Mouse (Mus musculus): ENCODE data around the gene Tnni2. TPM values are rescaled to one million over a fixed set of nuclear protein-coding genes. Genes with fewer than 3 reads are reported as not detected.
"Not testable (repeated sequence)": the region's sequence is repeated elsewhere in the genome, so short reads cannot be mapped to it uniquely, and the experiment has no call there.

Tnni2 gene
- polyA plus RNA-seq, 1 experiment: 1.1 TPM

- Histone ChIP-seq H3K4me3 (ENCODE audit: insufficient read depth, low read length) (no peak overlapping the region), H3K27ac (ENCODE audit: insufficient read depth, low read length) (no peak overlapping the region), H3K4me1 (ENCODE audit: control insufficient read depth, insufficient read depth, low read length) (no peaks in the 10 kb centered on the region)
- no peak for TF ChIP-seq CTCF (IDR thresholded peaks at IDR 0.05; ENCODE audit: borderline replicate concordance, insufficient read depth, low read length)
- no peak for TF ChIP-seq POLR2A (IDR thresholded peaks at IDR 0.05; ENCODE audit: low read depth, low read length)
Observed at GRCm38 (mm10) chr7:142403591-142403990, 38.0 kb upstream of the Tnni2 start.

DNA sequence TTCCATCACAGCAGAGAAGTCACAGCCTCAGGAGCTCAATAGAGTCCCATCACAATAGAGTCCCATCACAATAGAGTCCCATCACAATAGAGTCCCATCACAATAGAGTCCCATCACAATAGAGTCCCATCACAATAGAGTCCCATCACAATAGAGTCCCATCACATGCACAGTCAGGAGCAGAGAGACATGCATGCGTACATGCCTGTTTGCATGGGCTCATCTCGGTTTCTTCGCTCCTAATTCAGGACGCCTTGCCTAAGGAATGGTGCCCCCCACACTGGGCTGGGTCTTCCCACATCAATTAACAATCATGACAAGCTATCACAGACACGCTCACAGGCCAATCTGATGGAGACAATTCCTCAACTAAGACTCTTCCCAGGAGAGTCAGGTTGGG, 36.5 kb upstream of the Tnni2 start:
- not testable (repeated sequence) for H3K4me3 ChIP-seq (ENCODE audit: insufficient read depth, low read length); H3K27ac ChIP-seq (ENCODE audit: insufficient read depth, low read length); H3K4me1 ChIP-seq (ENCODE audit: control insufficient read depth, insufficient read depth, low read length)

- no peaks in the 10 kb centered on the region for H3K4me1 ChIP-seq (ENCODE audit: control insufficient read depth, insufficient read depth, low read length)
- TF ChIP-seq POLR2A (IDR thresholded peaks at IDR 0.05; ENCODE audit: low read depth, low read length): no peak
- TF ChIP-seq CTCF (IDR thresholded peaks at IDR 0.05; ENCODE audit: borderline replicate concordance, insufficient read depth, low read length): no peak
- no peak overlapping the region for H3K4me3 ChIP-seq (ENCODE audit: insufficient read depth, low read length)
- H3K27ac ChIP-seq (ENCODE audit: insufficient read depth, low read length): no peak overlapping the region
Observed at GRCm38 (mm10) chr7:142407935-142408334, 33.7 kb upstream of the Tnni2 start.

- Histone ChIP-seq H3K4me3 (ENCODE audit: insufficient read depth, low read length) (no peak overlapping the region), H3K27ac (ENCODE audit: insufficient read depth, low read length) (no peak overlapping the region), H3K4me1 (ENCODE audit: control insufficient read depth, insufficient read depth, low read length) (no peaks in the 10 kb centered on the region)
- TF ChIP-seq POLR2A (IDR thresholded peaks at IDR 0.05; ENCODE audit: low read depth, low read length) (no peak), CTCF (IDR thresholded peaks at IDR 0.05; ENCODE audit: borderline replicate concordance, insufficient read depth, low read length) (no peak)
Observed at GRCm38 (mm10) chr7:142408686-142409085, 32.9 kb upstream of the Tnni2 start.

DNA sequence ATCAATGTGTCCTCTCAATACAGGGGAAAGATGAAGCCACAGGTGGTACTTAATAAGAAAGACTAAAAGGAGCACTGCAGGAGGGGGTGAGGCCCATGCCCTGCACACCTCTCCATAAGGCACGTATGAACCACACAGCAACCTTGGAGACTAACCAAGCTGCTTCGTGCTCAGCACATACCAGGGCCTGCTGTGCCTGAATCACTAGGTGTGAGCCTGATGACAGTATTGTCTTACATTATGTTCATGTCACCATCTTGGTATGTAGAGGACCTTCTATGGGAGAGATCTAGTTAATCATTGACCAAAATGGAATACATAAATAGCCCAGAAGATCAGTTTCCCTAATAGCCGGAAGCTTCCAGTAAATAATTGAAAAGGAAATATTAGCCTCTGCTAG, 32.0 kb upstream of the Tnni2 start:
- H3K27ac ChIP-seq (ENCODE audit: insufficient read depth, low read length): no peak overlapping the region
- H3K4me1 ChIP-seq (ENCODE audit: control insufficient read depth, insufficient read depth, low read length): no peaks in the 10 kb centered on the region
- no peak overlapping the region for H3K4me3 ChIP-seq (ENCODE audit: insufficient read depth, low read length)
- TF ChIP-seq POLR2A (IDR thresholded peaks at IDR 0.05; ENCODE audit: low read depth, low read length): no peak
- no peak for TF ChIP-seq CTCF (IDR thresholded peaks at IDR 0.05; ENCODE audit: borderline replicate concordance, insufficient read depth, low read length)

- TF ChIP-seq CTCF (IDR thresholded peaks at IDR 0.05; ENCODE audit: borderline replicate concordance, insufficient read depth, low read length): no peak
- no peak for TF ChIP-seq POLR2A (IDR thresholded peaks at IDR 0.05; ENCODE audit: low read depth, low read length)
- no peaks in the 10 kb centered on the region for H3K4me1 ChIP-seq (ENCODE audit: control insufficient read depth, insufficient read depth, low read length)
Observed at GRCm38 (mm10) chr7:142413285-142413684, 28.3 kb upstream of the Tnni2 start.

DNA sequence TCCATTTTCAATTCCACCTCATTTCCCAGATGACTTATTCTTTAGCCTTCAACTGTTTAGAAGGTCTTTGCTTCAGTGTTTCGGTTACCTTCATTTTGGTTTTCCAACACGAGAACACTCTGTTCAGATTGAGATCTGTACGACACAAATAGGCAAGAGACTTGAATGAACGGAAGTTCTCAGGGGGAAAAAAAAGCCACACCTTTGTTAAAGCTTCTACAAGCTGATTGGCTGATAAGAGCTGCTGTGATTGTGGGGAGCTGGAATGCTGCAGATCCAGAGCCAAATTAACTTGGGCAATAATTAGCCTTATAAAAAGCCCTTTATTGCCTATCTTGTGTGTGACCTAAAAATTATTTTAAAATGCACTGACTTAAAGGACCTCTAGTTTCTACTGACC, 26.3 kb upstream of the Tnni2 start:
- no peak for TF ChIP-seq POLR2A (IDR thresholded peaks at IDR 0.05; ENCODE audit: low read depth, low read length)
- no peak for TF ChIP-seq CTCF (IDR thresholded peaks at IDR 0.05; ENCODE audit: borderline replicate concordance, insufficient read depth, low read length)
- Histone ChIP-seq H3K4me1 (ENCODE audit: control insufficient read depth, insufficient read depth, low read length) (no peaks in the 10 kb centered on the region), H3K27ac (ENCODE audit: insufficient read depth, low read length) (no peak overlapping the region), H3K4me3 (ENCODE audit: insufficient read depth, low read length) (no peak overlapping the region)

More at GRCm38 (mm10) chr7:142413285-142413684, 28.3 kb upstream of the Tnni2 start:
- no peak overlapping the region for H3K4me3 ChIP-seq (ENCODE audit: insufficient read depth, low read length)
- no peak overlapping the region for H3K27ac ChIP-seq (ENCODE audit: insufficient read depth, low read length)

DNA sequence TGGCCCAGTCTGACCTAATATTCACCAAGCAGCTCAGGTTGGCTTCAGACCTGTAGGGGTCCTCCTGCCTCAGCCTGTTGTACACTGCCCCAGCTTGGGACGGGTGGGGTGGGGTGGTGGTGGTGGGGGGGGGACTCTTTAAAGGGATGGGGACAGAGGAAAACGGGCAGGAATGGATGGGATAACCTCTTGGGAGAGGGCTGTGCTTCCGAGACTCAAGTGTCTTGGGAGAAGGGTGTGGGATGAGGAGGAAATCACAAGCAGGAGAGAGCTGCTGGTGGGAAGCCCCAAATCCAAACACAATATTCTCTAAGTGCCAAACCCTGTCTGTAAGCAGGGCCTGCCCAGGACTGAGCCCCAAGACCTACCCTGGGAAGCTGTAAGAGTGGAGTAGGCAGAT, 25.4 kb upstream of the Tnni2 start:
- Histone ChIP-seq H3K27ac (ENCODE audit: insufficient read depth, low read length) (no peak overlapping the region), H3K4me3 (ENCODE audit: insufficient read depth, low read length) (no peak overlapping the region), H3K4me1 (ENCODE audit: control insufficient read depth, insufficient read depth, low read length) (no peaks in the 10 kb centered on the region)
- TF ChIP-seq CTCF (IDR thresholded peaks at IDR 0.05; ENCODE audit: borderline replicate concordance, insufficient read depth, low read length) (no peak), POLR2A (IDR thresholded peaks at IDR 0.05; ENCODE audit: low read depth, low read length) (no peak)

- no peak overlapping the region for H3K4me3 ChIP-seq (ENCODE audit: insufficient read depth, low read length)
- no peaks in the 10 kb centered on the region for H3K4me1 ChIP-seq (ENCODE audit: control insufficient read depth, insufficient read depth, low read length)
- H3K27ac ChIP-seq (ENCODE audit: insufficient read depth, low read length): no peak overlapping the region
- TF ChIP-seq POLR2A (IDR thresholded peaks at IDR 0.05; ENCODE audit: low read depth, low read length): no peak
- no peak for TF ChIP-seq CTCF (IDR thresholded peaks at IDR 0.05; ENCODE audit: borderline replicate concordance, insufficient read depth, low read length)
Observed at GRCm38 (mm10) chr7:142418027-142418426, 23.6 kb upstream of the Tnni2 start.

GRCm38 (mm10) chr7:142418679-142419078, 22.9 kb upstream of the Tnni2 start:
- Histone ChIP-seq H3K4me1 (ENCODE audit: control insufficient read depth, insufficient read depth, low read length) (no peaks in the 10 kb centered on the region), H3K27ac (ENCODE audit: insufficient read depth, low read length) (no peak overlapping the region), H3K4me3 (ENCODE audit: insufficient read depth, low read length) (no peak overlapping the region)
- TF ChIP-seq POLR2A (IDR thresholded peaks at IDR 0.05; ENCODE audit: low read depth, low read length): no peak

DNA sequence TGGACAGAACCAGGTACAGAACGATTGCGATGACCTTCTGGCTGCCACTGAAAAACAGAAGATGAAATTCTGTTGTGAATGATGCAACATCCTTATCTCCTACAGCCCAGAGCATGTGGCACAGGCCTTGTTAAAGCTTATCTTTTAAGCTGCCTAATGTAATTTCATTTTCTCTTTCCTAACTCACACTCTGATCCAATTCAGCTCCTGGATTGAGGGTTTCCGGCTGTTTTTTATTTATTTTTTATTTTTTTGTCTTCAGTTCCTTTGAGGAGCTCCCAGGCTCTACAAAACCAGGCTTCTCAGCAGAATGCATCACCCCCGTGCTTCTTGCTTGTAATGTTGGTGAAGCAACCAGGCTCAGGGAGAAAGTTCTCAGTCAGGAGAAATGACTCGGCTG, 21.7 kb upstream of the Tnni2 start:
- Histone ChIP-seq H3K4me3 (ENCODE audit: insufficient read depth, low read length) (no peak overlapping the region), H3K27ac (ENCODE audit: insufficient read depth, low read length) (no peak overlapping the region), H3K4me1 (ENCODE audit: control insufficient read depth, insufficient read depth, low read length) (no peaks in the 10 kb centered on the region)
- TF ChIP-seq POLR2A (IDR thresholded peaks at IDR 0.05; ENCODE audit: low read depth, low read length) (no peak), CTCF (IDR thresholded peaks at IDR 0.05; ENCODE audit: borderline replicate concordance, insufficient read depth, low read length) (no peak)

Data from embryonic fibroblast, embryonic 13.5 days (primary cell).